Mouse (Mus musculus): ENCODE measurements around the gene Plekhh2.

DNA sequence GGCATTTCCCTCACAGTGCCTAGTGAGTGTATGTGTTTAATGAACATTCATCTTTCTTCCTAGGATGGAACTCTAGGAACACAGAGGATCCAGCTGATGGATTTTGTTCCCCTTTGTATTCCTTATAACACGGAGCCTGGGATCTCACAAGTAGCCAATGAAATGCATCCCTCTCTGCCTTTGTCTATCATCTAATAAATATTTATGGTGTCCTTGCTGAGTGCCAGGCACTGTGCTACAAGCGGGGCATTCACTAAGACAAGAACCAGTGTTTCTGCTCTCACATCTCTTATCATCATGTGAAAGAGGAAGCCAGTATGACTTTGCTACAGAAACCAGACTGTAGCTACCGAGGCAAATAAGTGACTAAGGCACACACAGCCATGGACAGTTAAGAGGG lies 3.0 kb upstream of the Plekhh2 start:
- TF ChIP-seq POLR2A (IDR thresholded peaks at IDR 0.05; ENCODE audit: low read depth, low read length) (no peak), CTCF (IDR thresholded peaks at IDR 0.05; ENCODE audit: borderline replicate concordance, insufficient read depth, low read length) (no peak)
